Mouse (Mus musculus) hindbrain, embryonic 11.5 days (tissue): ENCODE measurements around the gene Nfkbie. TPM values are rescaled to one million over a fixed set of nuclear protein-coding genes. Genes with fewer than 3 reads are reported as not detected.
A peak's percentile ranks its signal among the peaks of the same experiment; 100 is the strongest.

ENCODE experiments used
- ATAC-seq: fragments of 200-750 bp; cut with Nextera tagmentation; 2 replicates; pipeline ENCODE4 v1.8.0; 2017; ENCODE audit warnings: mild to moderate bottlenecking, moderate TSS enrichment, moderate library complexity; ENCODE audit not compliant: low FRiP score
- DNase-seq: peaks from one replicate; pipeline ENCODE4 v3.0.0-alpha.2; 2015; ENCODE audit warnings: low spot score
- H3K27ac ChIP-seq: fragments of 300-500 bp; sonication (generic); 2 replicates; pipeline ENCODE4 v1.5.1; 2014; ENCODE audit warnings: mild to moderate bottlenecking, low read depth, low read length
- H3K27me3 ChIP-seq: fragments of 300-500 bp; sonication (generic); 2 replicates; pipeline ENCODE4 v1.6.1; 2014; ENCODE audit warnings: mild to moderate bottlenecking, low read length, moderate library complexity, mixed read lengths; ENCODE audit not compliant: control insufficient read depth, insufficient read depth
- H3K36me3 ChIP-seq: fragments of 300-500 bp; sonication (generic); 2 replicates; pipeline ENCODE4 v1.6.1; 2014; ENCODE audit warnings: mild to moderate bottlenecking, low read length, moderate library complexity, mixed read lengths; ENCODE audit not compliant: control insufficient read depth, insufficient read depth
- H3K4me1 ChIP-seq: fragments of 300-500 bp; sonication (generic); replicated peaks from 2 replicates; pipeline ENCODE4 v1.6.1; 2014; ENCODE audit warnings: low read length, mixed read lengths; ENCODE audit not compliant: control insufficient read depth, insufficient read depth
- H3K4me2 ChIP-seq: fragments of 300-500 bp; sonication (generic); replicated peaks from 2 replicates; pipeline ENCODE4 v1.6.1; 2014; ENCODE audit warnings: mild to moderate bottlenecking, low read depth, low read length
- H3K4me3 ChIP-seq: fragments of 300-500 bp; sonication (generic); 2 replicates; pipeline ENCODE4 v1.5.1; 2014; ENCODE audit warnings: low read depth, low read length
- H3K9ac ChIP-seq: fragments of 300-500 bp; sonication (generic); 2 replicates; pipeline ENCODE4 v1.6.1; 2014; ENCODE audit warnings: low read depth, low read length
- H3K9me3 ChIP-seq: fragments of 300-500 bp; sonication (generic); 2 replicates; pipeline ENCODE4 v1.6.1; 2016; ENCODE audit warnings: low read length; ENCODE audit not compliant: control insufficient read depth
- WGBS: fragments of 180-500 bp; shearing (Covaris S2); extraction: QIAGEN DNeasy Blood & Tissue Kit; methylation state at CpG from one replicate; pipeline ENCODE4 v1.1.7; 2014; 5-methylcytosine and 5-hydroxymethylcytosine counted together
- polyA plus RNA-seq: library from polyadenylated mRNA; unstranded; fragments of >200 nt; fragmentation: Nextera tagmentation; extraction: Ambion mirVana; gene quantifications from 2 replicates; pipeline ENCODE4 v1.2.1, GENCODE M21; 2014

Nfkbie gene
- polyA plus RNA-seq, 1 experiment from 2014 or later = 9.0 TPM

DNA sequence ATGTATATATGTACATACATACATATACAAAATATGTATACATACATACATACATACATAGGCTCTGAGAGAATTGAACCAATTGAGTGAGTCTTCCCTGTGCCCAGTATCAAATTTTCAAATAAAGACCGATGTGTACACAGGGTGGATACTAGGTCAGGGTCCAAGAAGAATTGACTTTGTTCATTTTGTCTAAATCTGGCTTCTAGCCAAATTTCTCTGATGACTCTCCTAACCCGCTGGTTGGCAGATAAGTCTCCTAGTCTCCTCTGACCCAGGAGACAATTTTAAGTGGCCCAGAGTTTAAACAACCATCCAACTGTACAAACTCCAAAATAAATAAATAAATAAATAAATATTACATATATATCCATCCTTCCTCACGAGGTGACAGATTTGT, 43.4 kb downstream of the Nfkbie start:
- DNase-seq = peak; percentile 18
- Histone ChIP-seq H3K9me3 (no peaks in the 10 kb centered on the region), H3K27me3 (peaks cover 15% of the 10 kb centered on the region), H3K4me3 (no peak overlapping the region), H3K27ac (no peak overlapping the region), H3K4me2 (peak overlapping the region; percentile 70; the same call in 1 of the 2 replicates), H3K4me1 (peaks cover 15% of the 10 kb centered on the region), H3K9ac (no peak overlapping the region), H3K36me3 (no peaks in the 10 kb centered on the region)
- no peak for ATAC-seq
- 57% methylated on average over 3 of the region's 3 CpGs for WGBS

DNA sequence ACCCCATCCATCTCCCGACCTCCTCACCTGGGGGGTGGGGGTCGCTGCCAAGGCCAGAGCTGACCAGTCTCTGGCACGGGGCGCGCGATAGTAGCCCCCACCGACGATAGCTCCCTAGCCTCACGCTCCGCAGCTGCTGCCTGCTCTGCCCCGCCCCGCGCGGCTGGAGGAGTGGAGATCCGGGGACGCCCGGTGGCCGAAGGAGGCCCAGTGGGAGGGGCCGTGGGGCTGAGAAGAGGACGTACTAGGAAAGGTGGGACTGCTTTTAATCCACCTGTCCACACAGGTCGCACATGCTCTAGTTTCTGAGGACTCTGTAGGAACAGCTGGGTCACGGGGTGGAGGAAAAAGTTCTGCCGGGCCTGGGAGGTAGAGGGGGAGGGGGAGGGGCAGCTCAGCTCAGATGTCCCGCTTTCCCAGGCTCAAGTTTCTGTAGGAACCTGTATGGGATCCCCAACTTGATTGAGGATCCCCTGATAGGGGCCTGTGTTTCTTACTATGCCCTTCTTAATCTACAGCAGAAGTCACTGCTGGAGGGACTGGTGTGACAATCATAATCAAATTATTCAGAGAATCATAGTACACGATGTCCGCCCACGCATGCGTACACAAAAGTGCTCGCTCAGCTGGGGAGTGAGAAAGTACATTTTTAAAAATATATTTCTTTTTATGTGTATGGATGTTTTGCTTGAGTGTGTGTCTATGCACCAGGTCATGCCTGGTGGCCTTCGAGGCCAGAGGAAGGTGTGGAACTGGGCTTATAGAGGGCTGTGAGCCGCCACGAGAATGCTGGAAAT, 44.1 kb downstream of the Nfkbie start, which contains the start of gene Slc29a1:
Gene Slc29a1 (minus strand): TSS at position 161 of the 797 bp plus-strand sequence.
- 14% methylated on average over 32 of the region's 32 CpGs for WGBS
- H3K4me3 ChIP-seq = peak within 1 kb of the TSS; percentile 21
- H3K27me3 ChIP-seq = peaks cover 15% of the 10 kb centered on the region
- H3K27ac ChIP-seq = no peak within 1 kb of the TSS
- H3K9ac ChIP-seq = peak within 1 kb of the TSS; percentile 28; the same call in 1 of the 2 replicates
- peaks cover 11% of the 10 kb centered on the region for H3K4me1 ChIP-seq
- no peaks in the 10 kb centered on the region for H3K36me3 ChIP-seq
- H3K4me2 ChIP-seq = peak within 1 kb of the TSS; percentile 70
- peak; percentile 69 for DNase-seq
- H3K9me3 ChIP-seq = no peaks in the 10 kb centered on the region
- ATAC-seq = no peak

DNA sequence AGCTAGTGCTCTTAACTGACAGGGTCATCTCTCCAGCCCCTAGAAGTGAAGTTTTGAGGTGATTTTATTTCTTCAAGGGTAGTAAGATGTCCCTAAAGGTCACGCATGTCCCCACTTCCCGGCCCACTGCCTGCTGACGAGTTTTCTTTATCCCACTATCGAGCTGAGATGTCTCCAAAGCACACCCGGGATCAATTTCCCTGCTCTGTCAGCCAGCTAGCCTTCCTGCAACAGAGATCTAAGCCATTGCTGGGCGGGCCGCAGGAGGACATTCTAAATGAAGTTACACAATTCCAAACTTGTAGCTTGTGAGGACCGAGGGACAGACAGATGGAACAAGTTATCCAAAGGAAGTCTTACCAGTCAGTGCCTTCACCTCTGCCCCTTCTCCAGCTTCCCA, 44.8 kb downstream of the Nfkbie start:
- DNase-seq (peak; percentile 12), ATAC-seq (no peak)
- no peak overlapping the region for H3K4me2 ChIP-seq
- no peak overlapping the region for H3K27ac ChIP-seq
- H3K4me1 ChIP-seq = peaks cover 11% of the 10 kb centered on the region
- peaks cover 15% of the 10 kb centered on the region for H3K27me3 ChIP-seq
- H3K4me3 ChIP-seq = no peak overlapping the region
- no peaks in the 10 kb centered on the region for H3K36me3 ChIP-seq
- no peak overlapping the region for H3K9ac ChIP-seq
- 53% methylated on average over 8 of the region's 8 CpGs for WGBS
- H3K9me3 ChIP-seq = no peaks in the 10 kb centered on the region

DNA sequence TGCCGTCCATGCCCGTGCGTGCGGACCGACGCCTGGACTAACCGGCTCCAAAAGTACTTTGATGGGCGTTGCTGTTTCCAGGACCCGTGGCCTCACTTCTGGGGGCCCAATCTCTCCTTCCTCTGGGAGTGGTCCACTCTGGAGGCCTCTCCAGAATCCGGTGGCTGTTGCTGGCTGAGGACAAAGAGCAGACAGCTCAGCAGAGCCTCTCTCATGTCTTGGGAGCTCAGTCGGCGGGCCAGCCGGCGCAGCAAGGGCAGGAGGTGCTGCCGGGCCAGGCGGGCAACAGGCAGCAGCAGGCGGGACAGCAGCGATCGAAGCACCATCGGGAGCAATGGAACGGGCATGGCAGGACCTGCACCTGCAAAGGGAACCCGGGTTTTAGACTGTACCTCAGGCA, 45.8 kb downstream of the Nfkbie start:
- H3K9me3 ChIP-seq = no peaks in the 10 kb centered on the region
- no peak overlapping the region; the same call in 1 of the 2 replicates for H3K4me2 ChIP-seq
- DNase-seq (peak; percentile 37), ATAC-seq (no peak)
- H3K27me3 ChIP-seq = peaks cover 13% of the 10 kb centered on the region
- H3K4me3 ChIP-seq = no peak overlapping the region
- no peaks in the 10 kb centered on the region for H3K36me3 ChIP-seq
- H3K4me1 ChIP-seq = peaks cover 7% of the 10 kb centered on the region; the same call in 1 of the 2 replicates
- WGBS = 11% methylated on average over 22 of the region's 22 CpGs
- H3K27ac ChIP-seq = no peak overlapping the region
- 0 out of 2 replicates have a peak overlapping the region, but pooled peaks have one; percentile 20 for H3K9ac ChIP-seq

DNA sequence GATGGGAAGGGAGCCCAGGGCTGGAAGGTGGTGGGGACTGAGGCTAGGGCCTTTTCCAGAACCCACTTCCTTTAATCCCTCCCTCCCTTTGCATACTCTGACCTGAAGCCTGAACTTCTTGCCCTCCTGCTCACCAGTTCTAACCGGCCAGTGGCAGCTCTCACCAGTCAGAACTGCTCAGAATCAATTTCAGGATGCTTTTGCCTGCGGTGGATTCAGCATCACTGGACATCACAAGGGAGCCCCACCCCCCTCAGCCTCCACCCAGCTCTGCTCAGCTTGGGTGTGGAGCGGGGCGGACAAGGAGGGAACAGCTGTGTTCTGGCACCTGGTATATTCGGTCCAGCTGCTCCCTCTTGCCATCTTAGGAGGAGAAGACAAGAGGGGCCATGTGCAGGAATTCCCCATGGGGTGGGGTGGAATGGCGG, 46.4 kb downstream of the Nfkbie start, which contains the start of gene Mymx:
Gene Mymx (minus strand): TSS at position 226 of the 428 bp plus-strand sequence.
- ATAC-seq (peak; percentile 41; the same call in 1 of the 2 replicates), DNase-seq (peak; percentile 40)
- Histone ChIP-seq H3K9me3 (no peaks in the 10 kb centered on the region), H3K27me3 (peaks cover 11% of the 10 kb centered on the region), H3K4me3 (no peak within 1 kb of the TSS), H3K9ac (0 out of 2 replicates have a peak within 1 kb of the TSS, but pooled peaks have one; percentile 20), H3K27ac (no peak within 1 kb of the TSS), H3K36me3 (no peaks in the 10 kb centered on the region), H3K4me2 (no peak within 1 kb of the TSS; the same call in 1 of the 2 replicates), H3K4me1 (peaks cover 5% of the 10 kb centered on the region; the same call in 1 of the 2 replicates)
- 27% methylated on average over 6 of the region's 6 CpGs for WGBS

DNA sequence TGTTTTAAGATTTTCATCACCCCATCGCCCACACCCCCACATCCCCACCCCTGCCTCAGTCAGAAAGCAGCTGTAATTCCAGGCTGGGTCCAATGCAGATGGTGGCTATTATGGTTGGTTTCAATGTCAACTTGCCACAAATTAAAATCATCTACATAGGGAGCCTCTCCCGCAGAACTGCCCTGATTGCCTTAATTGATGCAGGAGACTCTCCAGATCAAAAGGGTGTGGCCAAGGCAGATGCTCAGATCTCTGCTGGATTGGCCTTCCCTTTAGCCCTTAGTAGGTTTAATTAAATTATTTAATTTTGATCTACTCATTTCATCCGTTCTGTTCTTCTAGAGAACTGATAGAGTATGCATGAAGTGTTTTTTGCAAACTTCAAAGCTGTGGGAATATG, 47.5 kb downstream of the Nfkbie start:
- peaks cover 5% of the 10 kb centered on the region; the same call in 1 of the 2 replicates for H3K4me1 ChIP-seq
- H3K27ac ChIP-seq = no peak overlapping the region
- no peak overlapping the region for H3K9ac ChIP-seq
- H3K9me3 ChIP-seq = no peaks in the 10 kb centered on the region
- H3K4me2 ChIP-seq = no peak overlapping the region
- no peak overlapping the region for H3K4me3 ChIP-seq
- no peak for ATAC-seq
- H3K36me3 ChIP-seq = no peaks in the 10 kb centered on the region
- 84% methylated on average over 3 of the region's 3 CpGs for WGBS
- DNase-seq = no peak
- peaks cover 11% of the 10 kb centered on the region for H3K27me3 ChIP-seq

DNA sequence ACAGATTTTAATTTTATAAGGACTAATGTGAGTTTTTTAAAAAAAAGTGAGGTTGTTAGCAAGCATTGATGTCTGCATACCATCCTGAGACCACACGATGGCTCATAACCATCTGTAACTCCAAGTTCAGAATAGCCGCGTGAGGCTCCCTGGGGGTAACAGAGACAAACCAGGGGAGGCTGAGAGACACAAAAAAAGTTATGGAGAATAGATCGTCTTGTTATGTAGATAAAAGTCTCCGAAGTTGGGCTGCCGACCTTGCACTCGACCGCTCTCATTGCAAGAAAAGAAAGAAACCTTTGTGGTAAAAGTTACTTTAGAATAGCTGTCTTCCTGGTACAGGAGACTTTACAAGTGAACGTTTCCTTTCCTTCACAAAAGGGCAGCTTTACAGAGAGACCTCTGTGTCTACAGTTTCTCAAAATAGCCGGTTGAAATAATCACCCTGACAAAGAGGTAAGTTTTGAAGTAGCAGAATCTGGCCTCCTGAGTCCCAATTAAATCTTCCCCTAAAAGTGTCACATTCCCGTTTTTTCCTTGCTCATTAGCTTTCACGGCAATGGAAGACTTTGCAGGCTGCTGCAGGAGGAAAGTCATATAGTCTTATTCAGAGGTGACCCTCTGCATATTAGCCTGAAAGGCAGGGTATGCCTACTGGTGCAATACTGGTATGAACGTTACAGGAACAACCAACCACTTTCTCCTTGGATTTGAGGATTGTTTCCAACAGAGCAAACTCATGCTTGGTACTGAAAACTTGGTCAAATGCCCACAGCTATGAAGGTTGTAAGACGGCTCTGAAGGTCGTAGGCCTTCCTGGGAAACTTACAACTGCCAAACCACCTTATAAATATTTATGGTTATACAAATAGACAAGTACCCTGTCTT, 51.7 kb downstream of the Nfkbie start:
- H3K9me3 ChIP-seq = no peaks in the 10 kb centered on the region
- no peaks in the 10 kb centered on the region for H3K36me3 ChIP-seq
- no peak overlapping the region for H3K27ac ChIP-seq
- H3K4me3 ChIP-seq = no peak overlapping the region
- DNase-seq (no peak), ATAC-seq (no peak)
- H3K4me1 ChIP-seq = no peaks in the 10 kb centered on the region; the same call in 1 of the 2 replicates
- WGBS = 80% methylated on average over 15 of the region's 15 CpGs
- no peaks in the 10 kb centered on the region for H3K27me3 ChIP-seq
- H3K4me2 ChIP-seq = no peak overlapping the region
- H3K9ac ChIP-seq = no peak overlapping the region

DNA sequence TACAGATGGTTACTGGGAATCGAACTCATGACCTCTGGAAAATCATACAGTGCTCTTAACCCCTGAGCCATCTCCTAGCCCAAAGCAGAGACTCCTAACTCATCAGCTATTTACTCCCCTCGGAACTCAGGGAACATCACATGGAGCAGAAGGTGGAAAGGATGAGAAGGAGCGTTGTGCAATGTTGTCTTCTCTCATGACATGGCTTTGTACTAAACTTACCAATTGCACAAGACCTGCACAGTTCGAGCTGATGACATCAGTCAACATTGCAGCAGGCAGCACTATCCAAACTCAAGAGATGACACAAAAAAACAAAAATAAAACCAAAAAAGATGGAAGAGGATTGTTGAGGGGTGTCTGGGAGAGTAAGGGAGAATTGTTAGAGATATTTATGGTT, 52.9 kb downstream of the Nfkbie start:
- Histone ChIP-seq H3K4me3 (no peak overlapping the region), H3K36me3 (no peaks in the 10 kb centered on the region), H3K27me3 (no peaks in the 10 kb centered on the region), H3K27ac (no peak overlapping the region), H3K4me2 (no peak overlapping the region), H3K9me3 (no peaks in the 10 kb centered on the region), H3K9ac (no peak overlapping the region), H3K4me1 (no peaks in the 10 kb centered on the region; the same call in 1 of the 2 replicates)
- DNase-seq = no peak
- WGBS = 88% methylated on average over 4 of the region's 4 CpGs
- no peak for ATAC-seq
